Mouse (Mus musculus): ENCODE measurements around the gene Gnat1. TPM values are rescaled to one million over a fixed set of nuclear protein-coding genes. Genes with fewer than 3 reads are reported as not detected.

Gnat1 gene
- polyA plus RNA-seq (2012; rRNA removed): 0.06 TPM in 1 of 2 replicates, not detected in the other

DNA sequence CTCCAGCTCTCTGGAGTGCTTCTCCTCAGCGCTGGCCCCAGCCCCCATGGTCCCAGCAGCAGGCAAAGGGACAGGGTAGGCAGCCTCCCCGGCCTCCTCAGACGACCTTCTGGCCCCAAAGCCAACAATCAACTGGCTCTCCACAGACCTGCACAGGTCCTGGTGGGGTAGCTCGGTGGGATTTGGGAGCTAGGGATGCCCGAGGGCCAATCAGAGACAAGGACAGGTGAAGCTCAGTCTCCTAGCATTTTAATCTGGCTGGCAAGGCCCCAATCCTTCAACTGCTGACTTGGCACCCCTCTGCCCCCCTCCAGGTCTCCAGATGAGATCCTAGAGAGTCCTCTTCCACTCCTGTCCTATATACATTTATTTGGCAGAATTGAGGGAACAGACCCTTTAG is at the start of gene Gnat1:
Gene Gnat1 (minus strand): TSS at position 212 of the 400 bp plus-strand sequence.
- no peak for DNase-seq (ENCODE audit: low spot score)

DNA sequence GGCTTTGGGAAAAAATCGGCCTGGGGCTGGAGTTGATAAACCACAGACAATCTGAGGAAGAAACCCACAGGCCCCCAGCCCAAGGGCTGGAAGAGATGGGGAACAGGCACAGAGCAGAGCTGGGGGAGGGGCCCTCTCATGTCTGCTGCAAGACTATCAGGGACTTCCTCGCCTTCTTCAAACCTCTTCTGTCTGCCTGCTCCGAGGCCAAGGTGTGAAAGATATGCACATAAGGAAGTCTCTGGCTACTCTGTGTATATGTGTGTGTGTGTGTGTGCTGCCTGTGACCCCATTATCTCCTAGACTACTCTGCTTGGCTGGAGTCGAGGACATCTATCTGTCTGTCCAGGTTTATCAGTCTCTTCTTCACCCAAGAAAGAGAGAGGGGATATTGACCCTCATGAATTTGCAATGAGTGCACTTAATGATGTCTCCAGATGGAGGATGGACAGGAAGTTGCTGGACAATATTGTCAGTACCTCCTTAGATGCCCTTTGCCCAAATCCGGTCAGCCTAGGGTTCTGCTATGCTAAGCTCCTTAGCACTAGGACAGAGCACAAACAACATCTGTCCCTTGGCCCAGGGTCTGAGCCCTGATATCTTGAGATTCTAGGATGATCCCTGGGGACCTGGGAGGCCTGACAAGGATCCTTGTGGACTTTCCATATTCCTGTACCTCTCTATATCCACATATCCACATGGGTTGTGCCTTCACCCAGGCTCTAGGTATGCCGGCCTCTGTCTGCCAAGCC is 49.6 kb upstream of the Gnat1 start:
- no peak for DNase-seq (ENCODE audit: low spot score)

DNA sequence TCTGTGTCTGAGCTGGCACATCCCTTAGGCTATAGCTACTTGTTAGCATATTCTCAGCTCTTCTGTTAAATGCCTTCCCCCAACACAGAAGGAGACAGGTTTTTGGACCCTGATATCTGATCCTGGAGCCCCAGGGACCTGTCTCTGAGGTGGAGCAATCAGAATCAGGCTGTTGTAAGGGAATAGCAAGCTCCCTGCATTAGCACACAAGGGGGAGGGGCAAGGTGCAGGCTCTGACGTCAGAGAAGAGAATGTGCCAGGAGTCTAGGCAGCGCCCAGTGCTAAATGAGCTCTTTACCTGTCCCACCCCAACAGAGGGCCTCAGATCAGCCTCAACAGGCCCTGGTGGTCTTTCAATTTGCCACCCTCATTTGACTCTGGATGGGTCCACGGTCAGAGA is 47.5 kb upstream of the Gnat1 start:
- DNase-seq (ENCODE audit: low spot score): no peak

DNA sequence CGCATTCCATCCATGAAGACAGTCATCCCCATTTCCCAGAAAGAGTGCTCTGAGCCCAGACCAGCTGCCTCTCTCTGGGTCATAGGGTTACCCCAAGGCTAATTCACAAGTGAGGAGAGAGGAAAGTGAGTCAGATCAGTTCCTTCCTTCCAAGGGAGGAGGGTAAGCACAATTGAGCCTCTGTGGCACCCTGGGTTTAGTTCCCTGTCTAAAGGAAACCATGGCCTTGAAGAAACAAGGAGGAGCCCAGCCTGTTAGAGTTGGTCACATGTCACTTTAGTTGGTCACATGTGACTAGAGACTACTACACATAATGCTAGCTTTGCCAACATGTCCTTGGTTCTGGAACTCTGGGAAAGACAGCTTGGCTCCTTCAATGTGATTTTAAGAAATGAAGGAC is 45.3 kb upstream of the Gnat1 start:
- DNase-seq (ENCODE audit: low spot score): no peak

DNA sequence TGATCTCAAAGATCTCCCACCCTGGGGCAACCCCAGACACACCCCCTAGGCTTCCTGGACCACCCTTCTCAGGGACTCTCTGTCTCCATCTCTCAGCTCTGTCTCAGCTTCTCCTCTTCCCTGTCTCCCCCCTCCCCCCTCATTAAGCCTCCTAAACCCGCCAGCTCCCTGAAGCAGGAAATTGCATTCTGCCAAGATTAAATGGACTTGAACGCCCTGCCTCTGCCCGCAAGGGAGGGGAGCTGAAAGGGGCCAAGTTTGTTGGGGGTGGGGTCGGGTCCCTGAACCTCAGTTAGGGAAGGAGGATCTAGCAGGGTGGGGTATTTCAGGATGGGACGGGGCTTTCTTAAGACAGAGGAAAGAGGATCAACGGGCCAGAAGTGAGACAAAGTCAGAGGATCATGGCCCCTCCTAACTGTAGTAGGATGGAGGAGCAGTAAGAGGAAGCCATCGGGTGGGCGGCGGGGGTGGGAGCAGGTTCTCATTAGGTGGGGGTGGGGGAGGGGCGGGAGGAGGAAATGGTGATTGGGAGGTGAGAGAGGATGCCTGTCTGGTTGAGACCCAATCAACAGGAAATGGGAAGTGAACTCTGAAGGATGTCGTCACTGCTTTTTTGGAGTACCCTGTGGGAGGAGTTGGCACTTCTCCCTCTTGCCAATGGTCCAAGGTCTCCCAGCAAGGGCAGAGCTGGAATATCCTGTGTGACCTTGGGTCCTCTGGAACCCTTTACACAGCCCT is 44.5 kb upstream of the Gnat1 start:
- no peak for DNase-seq (ENCODE audit: low spot score)

DNA sequence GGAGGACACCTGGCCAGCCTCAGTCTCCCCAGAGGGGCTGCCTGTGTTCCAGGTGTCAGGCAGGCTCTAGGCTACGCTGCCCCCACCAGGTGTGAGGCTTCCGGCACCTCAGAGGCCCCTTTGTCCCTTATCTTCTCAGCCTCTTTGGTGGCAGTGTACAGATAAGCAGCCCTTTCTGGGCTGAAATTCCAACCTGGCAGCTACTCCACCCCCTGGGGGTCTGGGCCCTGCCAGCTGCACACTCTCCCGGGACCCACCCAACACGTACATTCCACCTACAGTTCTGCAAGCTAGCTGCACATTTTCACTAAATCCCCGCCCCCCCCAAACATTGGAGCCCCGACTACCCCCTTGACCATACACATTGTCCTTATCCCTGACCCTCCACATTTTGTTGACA is 43.8 kb upstream of the Gnat1 start:
- no peak for DNase-seq (ENCODE audit: low spot score)

DNA sequence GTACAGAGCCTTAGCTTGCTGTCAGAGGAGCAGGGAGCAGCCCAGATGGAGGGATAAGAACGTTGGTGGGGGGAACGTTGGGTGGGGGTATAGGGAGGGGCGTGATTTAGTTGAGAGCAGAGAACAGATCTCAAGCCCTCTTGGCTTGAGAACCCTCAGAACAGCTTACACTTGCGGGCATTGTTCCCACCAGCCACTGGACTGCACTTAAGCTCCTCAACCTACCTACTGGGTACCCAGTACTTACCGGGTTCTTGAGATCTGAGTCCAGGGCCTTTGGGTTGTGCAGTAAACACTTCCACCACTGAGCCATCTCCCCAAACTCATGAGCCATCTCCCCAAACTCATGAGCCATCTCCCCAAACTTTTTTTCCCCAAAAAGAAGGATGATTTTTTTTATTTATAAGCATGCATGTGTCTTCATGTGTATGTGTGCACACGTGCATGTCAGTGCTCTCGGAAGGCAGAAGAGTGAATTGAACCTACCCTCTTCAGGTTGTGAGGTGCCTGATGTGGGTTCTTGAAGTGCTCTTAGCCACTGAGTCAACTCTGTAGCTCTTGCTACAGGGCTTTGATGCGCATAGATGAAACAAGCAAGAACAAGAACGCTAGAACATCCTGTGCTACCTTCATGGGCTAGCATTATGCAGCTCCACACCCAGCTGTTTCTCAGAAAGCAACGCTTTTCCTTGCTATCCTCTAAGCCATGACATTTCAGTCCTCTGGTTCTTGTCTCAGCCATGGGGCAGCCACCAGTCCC is 39.4 kb upstream of the Gnat1 start:
- DNase-seq (ENCODE audit: low spot score): no peak

DNA sequence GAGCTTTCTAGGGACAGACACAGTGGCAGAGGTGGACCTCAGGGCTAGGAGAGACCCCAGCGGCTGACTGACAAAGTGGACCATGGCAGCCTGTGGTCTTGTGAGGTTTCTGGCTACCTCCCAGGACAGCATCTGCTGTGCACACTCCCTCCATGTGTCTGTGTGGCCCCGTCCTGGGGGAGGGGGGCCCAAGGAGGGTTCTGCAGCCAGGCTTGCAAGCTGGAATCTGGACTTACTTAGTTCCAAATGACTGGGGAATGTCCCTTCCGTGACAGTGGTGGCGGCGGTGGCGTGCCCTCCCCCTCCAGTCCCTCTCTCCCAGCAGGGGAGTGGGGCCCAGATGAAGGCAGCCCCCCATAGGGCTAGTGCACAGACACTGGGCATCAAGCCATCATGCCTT is 37.4 kb upstream of the Gnat1 start:
- DNase-seq (ENCODE audit: low spot score): no peak

DNA sequence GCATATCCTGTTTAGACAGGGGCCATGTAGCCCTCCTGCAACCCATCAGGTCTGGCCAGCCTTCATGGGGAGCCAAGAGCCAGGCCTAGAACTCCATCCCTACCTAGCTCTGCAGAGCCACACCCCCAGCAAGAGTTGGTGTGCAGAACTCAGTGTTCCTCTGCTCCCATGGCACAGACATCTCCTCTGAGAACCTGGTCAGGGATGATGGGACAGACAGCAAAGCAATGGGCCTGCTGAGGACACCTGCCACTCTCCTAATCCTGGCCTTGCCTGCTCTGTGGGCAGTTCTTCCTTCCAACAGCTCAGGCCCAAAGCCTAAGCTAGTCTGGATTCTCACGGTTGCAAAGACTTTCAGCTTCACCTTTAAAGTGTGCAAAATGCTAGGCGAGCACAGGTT is 36.1 kb upstream of the Gnat1 start:
- no peak for DNase-seq (ENCODE audit: low spot score)

DNA sequence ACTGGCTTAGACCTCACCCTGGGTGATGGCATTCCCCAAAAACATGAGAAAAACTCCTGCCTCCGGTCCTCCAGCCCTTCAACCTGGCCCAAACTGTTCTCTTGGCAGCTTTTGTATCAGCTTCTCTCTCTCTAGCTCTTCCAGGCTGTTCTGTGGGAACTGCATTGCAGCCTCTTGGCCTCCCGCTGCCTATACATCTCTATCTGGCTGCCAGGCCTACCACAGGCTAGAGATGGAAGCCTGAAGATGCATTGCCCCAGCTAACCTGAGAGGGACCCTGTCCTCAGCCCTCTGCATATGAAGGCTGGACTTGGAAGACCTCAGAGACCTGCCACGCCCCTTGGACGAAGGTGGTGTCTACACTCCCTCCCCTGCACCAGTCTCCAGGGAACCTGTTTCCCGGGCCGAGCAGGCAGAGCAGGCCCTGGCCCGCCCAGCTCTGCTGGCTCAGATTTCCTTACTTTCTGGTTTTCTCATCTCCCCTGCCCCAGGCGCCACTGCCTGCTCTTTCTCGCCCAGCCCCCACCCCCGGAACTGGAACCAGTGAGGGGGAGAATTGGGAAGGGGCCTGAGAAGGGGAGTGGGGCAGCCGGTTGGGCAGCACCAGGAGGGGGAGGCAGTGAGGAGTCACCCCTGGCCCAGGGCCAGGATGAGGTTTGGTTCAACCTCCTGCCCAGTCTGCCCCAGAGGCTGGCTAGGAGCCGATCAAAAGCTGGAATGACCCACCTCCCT is 34.9 kb upstream of the Gnat1 start:
- DNase-seq (ENCODE audit: low spot score): peak; percentile 67

DNA sequence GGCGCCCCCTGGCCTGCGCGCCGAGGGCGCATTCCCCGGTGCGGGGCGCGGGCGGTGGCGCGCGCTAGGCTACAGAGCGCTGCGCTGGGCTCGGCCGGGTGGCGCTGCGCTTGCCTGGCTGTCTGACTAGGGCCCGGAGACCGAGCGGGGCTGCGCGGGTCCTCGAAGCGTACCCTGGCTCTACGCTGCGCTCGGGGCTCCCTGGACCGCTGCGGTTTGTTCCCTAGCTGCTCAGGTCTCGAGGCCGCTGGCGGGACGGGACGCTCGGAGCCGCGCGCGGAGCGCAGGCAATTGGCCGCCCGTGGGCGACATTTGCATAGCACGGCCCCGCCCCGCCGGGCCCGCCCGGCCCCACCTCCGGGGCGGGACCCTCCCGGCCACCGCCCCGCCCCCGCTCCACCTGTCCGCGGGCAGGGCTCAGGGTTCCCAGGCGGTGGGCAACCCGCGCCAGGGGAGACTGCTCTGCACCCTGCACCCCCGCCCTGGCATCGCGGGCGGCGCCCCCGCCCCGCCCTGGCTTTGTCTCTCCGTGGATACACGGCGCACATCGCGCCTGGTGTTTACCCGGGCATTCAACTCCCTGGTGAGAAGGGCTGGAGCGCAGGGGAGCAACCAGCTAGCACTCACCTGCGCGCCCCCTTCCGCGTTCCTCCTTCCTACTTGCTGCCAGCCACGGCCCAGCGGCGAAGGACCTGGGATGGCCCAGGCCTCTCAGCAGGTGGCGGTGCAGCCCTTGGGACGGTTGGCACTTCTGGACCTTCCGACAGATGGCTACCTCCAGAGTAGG is 30.4 kb upstream of the Gnat1 start, which contains the start of gene Sema3f:
Gene Sema3f (minus strand): TSS at position 779 of the 787 bp plus-strand sequence.
- DNase-seq (ENCODE audit: low spot score): peak; percentile 89

DNA sequence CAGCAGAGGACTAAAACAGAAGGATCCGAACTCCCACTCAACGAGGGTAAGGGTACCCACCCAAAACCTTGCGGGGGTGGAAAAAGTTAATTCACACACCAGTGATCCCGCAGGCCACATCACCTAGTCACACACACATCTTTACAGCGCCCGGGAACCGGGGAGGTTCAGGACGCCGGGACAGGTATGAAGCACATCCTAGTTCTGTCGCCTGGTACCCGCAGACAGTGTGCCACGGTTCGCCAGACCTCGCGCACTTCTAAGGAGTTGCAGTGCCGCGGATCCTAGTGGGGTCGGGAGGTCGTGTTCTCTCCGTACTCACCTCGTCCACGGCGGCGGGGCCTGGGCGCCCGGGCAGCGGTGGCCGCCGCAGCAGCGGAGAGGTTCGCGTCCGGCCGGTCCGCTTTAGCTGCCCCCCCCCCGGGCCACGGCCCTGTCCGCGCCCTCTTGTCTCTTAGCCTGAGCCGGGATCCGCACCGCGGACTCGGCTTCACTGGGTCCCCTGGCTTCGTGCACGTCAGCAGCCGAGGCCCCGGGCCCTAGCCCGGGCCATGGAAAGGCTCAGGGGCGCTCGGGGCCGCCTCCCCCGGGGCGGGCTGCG is 29.7 kb upstream of the Gnat1 start:
- DNase-seq (ENCODE audit: low spot score): peak; percentile 48

DNA sequence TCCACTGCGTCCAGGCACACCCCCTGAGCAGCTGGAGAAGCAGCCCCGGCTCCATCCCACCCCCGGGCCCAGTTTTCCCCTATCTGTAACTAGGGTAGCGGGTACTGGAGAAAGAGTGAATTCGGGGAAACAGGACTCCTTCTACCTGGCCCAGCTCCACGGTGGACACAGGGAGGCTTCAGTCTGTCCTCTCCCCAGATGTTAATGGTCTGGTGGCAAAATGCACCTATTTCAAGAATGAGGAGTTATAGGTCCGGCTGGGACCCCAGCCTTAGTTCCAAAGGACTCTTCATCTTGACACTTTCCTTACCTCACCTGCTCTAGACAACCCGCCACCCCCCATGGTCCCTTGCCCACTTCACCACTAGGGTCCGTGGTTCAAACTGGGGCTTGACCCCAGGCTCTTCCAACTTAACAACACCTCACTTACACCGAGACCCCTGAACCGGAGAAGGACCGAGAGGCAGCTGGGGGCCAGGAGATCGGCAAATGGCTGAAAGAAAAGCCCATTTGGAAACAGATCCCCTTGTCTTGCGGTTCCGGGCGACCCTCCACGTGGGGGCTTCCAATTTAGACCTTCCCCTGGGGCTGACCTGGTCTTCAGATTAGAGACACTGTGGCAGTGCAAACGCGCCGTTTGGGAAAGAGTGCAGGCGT is 29.1 kb upstream of the Gnat1 start:
- no peak for DNase-seq (ENCODE audit: low spot score)

DNA sequence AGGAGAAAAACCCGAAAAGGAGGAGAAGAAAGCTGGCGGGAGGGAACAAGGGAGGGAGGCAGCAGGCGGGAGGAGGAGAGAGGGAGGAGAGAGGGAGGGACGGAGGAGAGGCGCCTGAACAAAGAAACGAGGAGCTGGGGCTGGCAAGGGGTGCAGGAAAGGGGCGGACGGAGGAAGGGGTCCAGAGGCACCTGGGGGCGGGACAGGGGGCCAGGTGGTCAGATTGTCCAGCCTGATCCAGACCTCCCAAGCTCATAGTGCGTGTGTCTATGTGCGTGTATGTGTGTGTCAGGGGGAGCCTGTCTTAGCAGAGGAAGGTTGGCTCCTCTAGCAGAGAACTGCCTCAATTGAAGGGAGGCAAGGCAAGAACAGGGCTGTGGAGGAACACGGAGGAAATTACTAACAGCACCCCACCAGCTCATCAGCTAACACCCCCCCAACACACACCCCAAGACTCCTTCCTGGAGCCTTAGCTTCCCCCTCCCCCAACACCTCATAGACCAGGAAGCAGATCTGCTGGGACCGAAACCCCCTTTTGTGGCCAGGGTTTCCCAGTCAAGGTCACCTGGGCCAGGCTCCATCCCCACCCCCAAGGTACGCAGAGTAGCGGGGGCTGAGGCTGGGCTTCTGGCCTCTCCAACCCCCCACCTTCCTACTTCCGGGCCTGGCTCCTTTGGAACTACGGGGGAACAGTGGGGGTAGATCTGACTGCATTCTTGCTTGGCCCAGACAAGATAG is 28.4 kb upstream of the Gnat1 start:
- DNase-seq (ENCODE audit: low spot score): peak; percentile 40

DNA sequence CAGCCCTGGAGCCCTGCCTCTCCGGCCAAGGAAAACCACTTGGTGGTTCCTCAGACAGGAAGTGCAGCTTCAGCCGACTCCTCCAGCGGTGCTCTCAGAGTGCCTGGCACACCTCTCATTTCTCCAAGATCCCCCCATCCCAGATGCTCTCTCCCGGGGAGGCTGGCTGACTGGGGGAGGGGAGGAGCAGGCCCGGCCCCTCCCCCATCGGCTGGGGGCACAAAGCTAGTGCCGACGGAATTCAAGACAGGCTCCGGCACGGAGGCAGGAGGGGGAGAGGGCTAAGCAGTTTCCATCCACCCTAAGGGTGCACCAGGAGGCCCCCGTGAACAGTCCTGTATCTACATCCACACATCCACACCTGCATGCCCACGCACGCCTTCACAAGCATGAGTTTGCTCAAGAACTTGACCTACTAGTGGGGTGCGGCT is 27.3 kb upstream of the Gnat1 start:
- peak; percentile 74 for DNase-seq (ENCODE audit: low spot score)

DNA sequence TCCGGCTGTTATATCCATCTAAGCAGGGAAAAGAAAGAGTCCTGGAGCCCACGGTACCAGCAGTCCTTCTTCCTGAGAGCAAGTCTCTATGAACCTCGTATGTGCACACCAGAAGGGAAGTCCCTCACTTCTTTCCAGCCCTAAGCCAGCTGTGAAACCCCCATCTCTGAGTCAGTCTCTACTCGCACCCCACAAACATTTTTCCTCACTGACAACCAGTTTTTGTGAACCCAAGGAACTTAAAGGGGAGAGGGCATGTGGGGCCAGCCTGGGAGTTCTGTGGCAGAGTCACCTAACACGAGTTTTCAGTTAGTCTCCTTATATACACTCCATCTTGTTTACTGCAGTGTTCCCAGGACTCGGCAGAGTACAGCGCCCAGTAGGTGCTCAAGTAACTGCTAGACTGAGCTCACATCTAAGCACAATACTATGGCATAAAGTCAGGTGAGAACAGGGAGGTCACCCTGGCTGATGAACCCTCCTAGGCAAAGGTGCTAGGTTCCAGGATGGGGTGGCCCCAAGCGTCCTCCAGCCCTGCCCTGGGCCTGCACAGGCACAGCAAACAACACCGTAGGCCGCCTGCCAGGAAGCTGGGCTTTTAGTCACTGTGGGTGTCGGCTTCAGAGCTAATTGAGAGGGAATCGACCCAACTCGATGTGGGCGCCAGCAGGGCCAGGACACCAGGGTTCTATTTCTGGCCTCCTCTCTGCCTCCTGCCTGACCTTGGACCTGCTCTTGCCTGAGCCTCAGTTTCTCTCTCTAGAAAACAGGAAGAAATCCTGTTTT is 24.0 kb upstream of the Gnat1 start:
- DNase-seq (ENCODE audit: low spot score): peak; percentile 56

DNA sequence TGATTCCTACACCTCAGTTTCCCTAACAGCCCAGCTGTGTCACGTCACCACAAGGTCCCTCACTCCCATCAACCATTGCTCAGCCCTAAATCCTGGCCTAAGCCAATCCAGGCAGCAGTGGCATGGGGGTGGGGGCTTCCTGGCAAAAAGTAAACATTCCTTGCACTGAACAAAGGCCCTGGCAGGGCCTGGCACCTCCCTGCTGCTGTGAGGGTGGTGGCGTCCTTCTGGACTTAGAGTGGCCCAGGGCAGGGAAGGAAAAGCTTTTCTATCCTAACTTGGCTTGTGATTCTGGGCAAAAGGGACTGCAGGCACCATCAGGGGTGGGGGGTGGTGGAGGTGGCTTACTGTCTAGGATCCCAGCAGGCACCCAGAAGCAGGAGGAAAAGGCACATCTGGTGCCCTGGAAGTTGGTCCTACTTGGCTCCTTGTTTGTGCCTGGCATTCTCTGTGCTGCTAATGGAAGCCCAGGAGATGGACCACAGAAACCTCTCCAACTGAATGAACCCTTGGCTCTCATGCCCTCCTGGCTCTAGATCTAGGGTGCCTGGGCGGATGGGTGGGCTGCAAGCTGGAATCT is 23.2 kb upstream of the Gnat1 start:
- no peak for DNase-seq (ENCODE audit: low spot score)

DNA sequence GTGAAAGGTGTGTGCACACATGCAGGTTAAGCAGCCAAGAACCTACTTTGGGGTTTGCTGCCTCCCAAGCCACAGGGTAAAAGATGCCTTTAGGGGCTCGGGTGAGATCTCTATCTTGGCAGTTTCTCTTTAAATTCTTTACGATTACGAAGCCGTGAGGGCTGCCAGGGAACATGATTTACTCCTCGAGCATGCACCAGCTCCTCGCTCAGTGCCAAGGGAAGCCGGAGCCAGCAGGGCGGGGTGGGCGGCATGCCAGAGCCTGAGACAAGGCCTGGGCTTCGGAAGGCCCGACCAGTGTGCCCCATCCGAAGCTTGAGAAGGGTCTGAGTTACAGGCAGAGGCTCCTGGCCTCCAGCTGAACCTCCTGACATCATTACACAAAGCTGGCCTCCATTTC is 22.1 kb upstream of the Gnat1 start:
- DNase-seq (ENCODE audit: low spot score): peak; percentile 85
